Mouse (Mus musculus): ENCODE data around the gene Spx. TPM values are rescaled to one million over a fixed set of nuclear protein-coding genes. Genes with fewer than 3 reads are reported as not detected.

The Spx gene
- polyA plus RNA-seq, 1 experiment = not detected

GRCm38 (mm10) chr6:142392312-142392711, 20.9 kb upstream of the Spx start:
- TF ChIP-seq GATA1 (IDR thresholded peaks at IDR 0.05; ENCODE audit: low read length) = no peak

DNA sequence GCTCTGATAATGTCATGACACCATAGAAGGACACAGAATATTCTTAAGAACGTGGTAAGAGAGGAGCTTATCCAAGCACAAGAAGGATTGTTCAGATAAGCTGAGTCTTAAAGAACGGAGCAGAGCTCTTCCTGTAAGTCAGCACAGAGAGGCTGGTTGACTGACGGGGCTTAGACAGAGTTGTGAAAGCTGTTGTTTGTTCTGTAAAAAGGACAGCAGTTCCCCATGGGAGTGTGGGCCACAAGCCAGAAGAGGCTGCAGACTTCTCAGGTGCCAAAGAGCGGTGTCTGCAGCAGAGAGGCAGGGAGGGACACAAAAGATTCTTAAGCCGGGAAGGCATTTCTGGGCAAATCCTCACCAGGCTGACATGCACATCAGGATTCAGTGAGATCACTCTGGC, 18.6 kb upstream of the Spx start:
- TF ChIP-seq GATA1 (IDR thresholded peaks at IDR 0.05; ENCODE audit: low read length) = no peak

DNA sequence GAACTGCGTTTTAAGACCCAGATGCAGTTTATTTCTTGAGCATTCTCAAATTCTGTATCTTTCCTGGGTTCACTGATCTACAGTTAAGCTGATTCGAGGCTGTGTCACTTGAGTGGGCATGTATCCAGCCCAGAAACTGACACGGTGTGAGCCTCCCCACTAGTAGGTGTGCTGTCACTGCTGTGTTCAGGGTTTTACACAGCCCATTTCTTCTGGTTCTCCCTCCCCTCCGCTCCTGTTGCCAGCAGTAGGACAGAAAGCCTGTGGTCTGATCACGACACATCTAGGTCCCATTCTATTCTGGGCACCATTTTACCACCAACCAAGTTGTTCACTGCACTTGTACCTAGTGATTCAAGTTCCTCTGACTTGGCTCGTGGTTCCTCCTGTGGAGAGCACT, 17.5 kb upstream of the Spx start:
- TF ChIP-seq GATA1 (IDR thresholded peaks at IDR 0.05; ENCODE audit: low read length) = no peak

- no peak for TF ChIP-seq GATA1 (IDR thresholded peaks at IDR 0.05; ENCODE audit: low read length)
These were observed 2.1 kb upstream of the Spx start for GRCm38 (mm10) chr6:142411140-142411539.

GRCm38 (mm10) chr6:142413845-142414244, 604 bp downstream of the Spx start:
- TF ChIP-seq GATA1 (IDR thresholded peaks at IDR 0.05; ENCODE audit: low read length) = no peak

- no peak for TF ChIP-seq GATA1 (IDR thresholded peaks at IDR 0.05; ENCODE audit: low read length)
These were observed 1.4 kb downstream of the Spx start for GRCm38 (mm10) chr6:142414597-142414996.

- no peak for TF ChIP-seq GATA1 (IDR thresholded peaks at IDR 0.05; ENCODE audit: low read length)
These were observed 11.7 kb downstream of the Spx start for GRCm38 (mm10) chr6:142424976-142425375.

DNA sequence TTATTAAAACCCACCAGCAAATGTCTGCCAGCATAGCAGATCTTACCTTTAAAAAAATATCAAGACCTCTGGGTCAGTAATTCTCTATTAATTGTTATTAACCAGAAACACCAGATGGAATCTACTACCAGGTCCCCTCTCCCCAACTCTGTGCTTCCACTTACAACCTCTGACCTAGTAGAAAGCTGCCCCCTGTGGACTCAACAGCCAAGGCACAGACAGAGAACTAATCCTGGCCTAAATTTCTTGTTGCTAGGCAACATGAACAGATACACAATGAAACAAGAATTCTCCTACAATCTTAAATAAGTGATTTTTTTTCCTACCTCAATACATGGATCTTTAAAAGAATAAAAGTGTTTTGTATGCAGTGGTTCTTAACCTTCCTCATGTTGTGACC, 15.8 kb downstream of the Spx start:
- TF ChIP-seq GATA1 (IDR thresholded peaks at IDR 0.05; ENCODE audit: low read length) = no peak

DNA sequence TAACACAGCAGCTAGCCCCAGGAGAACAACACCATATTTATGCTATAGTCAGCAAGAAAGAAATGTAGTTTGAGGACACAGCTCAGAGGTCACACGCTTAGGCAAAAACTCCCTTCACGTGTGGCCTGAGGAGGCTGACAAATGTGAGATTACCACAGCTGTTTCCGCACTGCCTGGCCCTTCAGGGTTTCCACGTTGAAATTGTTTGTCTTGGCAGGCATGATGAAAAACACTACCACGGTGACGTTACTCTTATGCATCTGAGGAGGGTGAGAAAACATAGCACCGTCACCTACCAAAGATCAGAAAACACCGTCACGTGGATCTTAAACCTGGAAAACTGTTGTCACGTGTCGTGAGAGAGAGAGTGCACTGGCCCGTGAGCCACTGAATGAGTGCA, 38.1 kb downstream of the Spx start:
- TF ChIP-seq GATA1 (IDR thresholded peaks at IDR 0.05; ENCODE audit: low read length) = no peak

DNA sequence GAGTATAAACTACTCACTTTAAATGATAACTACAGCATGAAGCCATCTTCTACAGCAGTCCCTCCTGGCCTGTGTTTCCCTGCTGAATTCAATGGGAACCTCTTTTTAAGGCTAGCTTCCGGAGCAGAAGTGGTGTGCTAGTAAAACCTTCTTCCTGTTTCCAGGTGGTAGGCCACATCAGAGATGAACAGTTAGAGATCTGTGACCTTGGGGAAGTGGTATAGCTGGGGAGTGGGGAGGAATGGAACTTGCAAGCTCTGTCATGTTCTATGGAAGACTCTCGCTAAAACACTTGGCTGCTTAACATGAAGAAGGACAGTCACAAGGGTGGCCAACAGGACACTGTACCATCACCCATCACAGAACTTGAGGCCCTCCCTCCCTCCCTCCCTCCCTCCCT, 40.1 kb downstream of the Spx start:
- TF ChIP-seq GATA1 (IDR thresholded peaks at IDR 0.05; ENCODE audit: low read length) = no peak

- no peak for TF ChIP-seq GATA1 (IDR thresholded peaks at IDR 0.05; ENCODE audit: low read length)
These were observed 42.2 kb downstream of the Spx start for GRCm38 (mm10) chr6:142455314-142455996.

- no peak for TF ChIP-seq GATA1 (IDR thresholded peaks at IDR 0.05; ENCODE audit: low read length)
These were observed 44.8 kb downstream of the Spx start for GRCm38 (mm10) chr6:142458010-142458409.

DNA sequence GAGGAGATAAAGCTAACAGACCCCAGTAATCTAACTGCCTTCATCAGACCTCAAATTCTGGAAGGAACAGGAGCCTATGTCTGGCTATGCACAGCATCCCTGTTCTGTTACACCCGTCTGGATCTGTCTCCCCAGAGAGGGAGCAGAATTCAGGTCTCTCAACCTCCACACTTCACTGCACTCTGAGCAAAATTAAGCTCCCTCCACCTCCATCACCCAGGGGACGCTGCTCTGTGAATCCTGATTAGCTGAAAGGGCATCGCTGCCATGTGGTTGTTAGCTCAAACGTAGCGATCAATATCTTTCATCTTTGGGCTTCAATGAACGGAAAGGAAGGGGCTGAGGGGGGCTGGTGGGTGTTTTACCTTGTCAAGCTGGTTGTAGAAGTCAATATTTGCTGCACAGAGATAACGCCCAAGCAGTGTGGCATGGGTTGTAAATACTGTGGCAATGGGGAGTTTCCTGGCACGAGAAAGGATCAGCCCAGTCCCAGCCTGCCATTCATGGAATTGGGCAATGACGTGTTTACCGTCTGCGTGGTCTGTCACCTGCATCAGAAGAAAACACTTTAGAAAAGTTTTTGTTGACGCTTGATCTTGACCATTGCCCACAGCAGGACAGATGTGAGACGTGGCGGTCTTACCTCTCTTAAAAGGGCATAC, 45.9 kb downstream of the Spx start:
- no peak for TF ChIP-seq GATA1 (IDR thresholded peaks at IDR 0.05; ENCODE audit: low read length)

- TF ChIP-seq GATA1 (IDR thresholded peaks at IDR 0.05; ENCODE audit: low read length) = no peak
These were observed 49.0 kb downstream of the Spx start for GRCm38 (mm10) chr6:142462194-142462593.

Other genes starting within 250 kb of the Spx start
- gene Slco1a6, start 204.9 kb upstream of the Spx start, polyA plus RNA-seq (2012) = not detected in 2 replicates
- not detected in 2 replicates for gene Iapp, start 115.0 kb upstream of the Spx start, polyA plus RNA-seq (2012)
- gene Slco1a5, start 90.5 kb upstream of the Spx start, polyA plus RNA-seq (2012) = not detected in 2 replicates
- gene Pyroxd1, start 67.8 kb upstream of the Spx start, polyA plus RNA-seq (2012) = 1.7 and 3.1 TPM in 2 replicates
- 1.9 TPM in 2 replicates for gene Recql, start 26.4 kb upstream of the Spx start, polyA plus RNA-seq (2012)
- 19.3 and 25.8 TPM in 2 replicates for gene Golt1b, start 26.2 kb upstream of the Spx start, polyA plus RNA-seq (2012)
- not detected in 2 replicates for gene Gys2, start 59.7 kb downstream of the Spx start, polyA plus RNA-seq (2012)
- gene Ldhb, start 94.5 kb downstream of the Spx start, polyA plus RNA-seq (2012) = not detected in 2 replicates
- gene Kcnj8, start 158.2 kb downstream of the Spx start, polyA plus RNA-seq (2012) = not detected in 2 replicates

All from G1E-ER4 (cell line).